ENCODE assay signal across 9 mouse cellular contexts in the genomic region with DNA sequence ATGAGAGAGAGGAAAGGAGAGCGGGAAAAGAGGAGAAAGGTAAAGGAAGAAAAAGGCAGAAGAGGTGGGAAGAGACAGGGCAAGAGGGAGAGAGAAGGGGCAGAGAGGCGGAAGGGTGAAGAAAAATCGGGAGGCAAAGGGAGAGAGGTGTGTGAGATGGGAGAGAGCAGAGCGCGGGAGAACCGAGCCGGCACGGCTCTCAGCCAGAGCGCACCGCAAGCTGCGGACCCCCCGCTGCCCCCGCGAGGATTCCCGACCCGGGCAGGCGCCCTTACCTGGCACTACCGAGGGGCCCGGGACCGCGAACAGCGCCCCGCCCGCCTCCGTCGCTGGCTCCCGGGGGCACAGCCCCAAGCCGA. TPM values are rescaled to one million over a fixed set of nuclear protein-coding genes. Genes with fewer than 3 reads are reported as not detected.
DNase-seq lines count a peak whose midpoint lies in the region; ATAC-seq and TF ChIP-seq lines count a peak whose summit lies in the region.
"Had no signal": no experiment of that assay in that cellular context is flagged by ENCODE, and none has a peak within 500 bp of the region (broad histone marks: within the 10 kb centered on the region; RNA-seq: fewer than 3 reads in every experiment).

A gene (plus strand): TSS at position 7 of the 359 bp plus-strand sequence.

- DNase-seq in kidney, postnatal 4 days = no peak
- DNase-seq in c-Kit-positive CD71-positive TER-119-positive erythroid progenitor cells, embryonic 14.5 days (ENCODE audit: low spot score) = no peak
- DNase-seq in cerebellum, postnatal 25 days = no peak
- DNase-seq in cerebellum, postnatal 4 days (ENCODE audit: low spot score in 2 of 2) = no peak

- H3K4me2 ChIP-seq in kidney, embryonic 14.5 days (replicated peaks; ENCODE audit: low read depth, low read length) = peak within 1 kb of the TSS; percentile 95
- peak within 1 kb of the TSS; percentile 92 for H3K4me2 ChIP-seq in hindbrain, embryonic 13.5 days
- H3K4me2 ChIP-seq in midbrain, embryonic 13.5 days (replicated peaks) = peak within 1 kb of the TSS; percentile 85

- H3K27me3 ChIP-seq in kidney, embryonic 14.5 days (ENCODE audit: control insufficient read depth, insufficient read depth, low read length) = no peaks in the 10 kb centered on the region
- H3K27me3 ChIP-seq in hindbrain, embryonic 13.5 days = no peaks in the 10 kb centered on the region
- no peaks in the 10 kb centered on the region for H3K27me3 ChIP-seq in midbrain, embryonic 13.5 days

- H3K4me3 ChIP-seq in kidney, embryonic 14.5 days (ENCODE audit: low read length) = peak within 1 kb of the TSS; percentile 65
- peak within 1 kb of the TSS; percentile 73 for H3K4me3 ChIP-seq in bone marrow macrophage, adult 2 months (ENCODE audit: insufficient read depth, low read length)
- peak within 1 kb of the TSS; percentile 80 for H3K4me3 ChIP-seq in hindbrain, embryonic 13.5 days
- peak within 1 kb of the TSS; percentile 79 for H3K4me3 ChIP-seq in midbrain, embryonic 13.5 days (replicated peaks)

- WGBS in kidney, embryonic 14.5 days = 0% methylated on average over 20 of the region's 28 CpGs
- WGBS in hindbrain, embryonic 13.5 days = 0% methylated on average over 27 of the region's 28 CpGs
- under 1% methylated on average over 26 of the region's 28 CpGs for WGBS in midbrain, embryonic 13.5 days

- no peak for TF ChIP-seq POLR2A in bone marrow macrophage, adult 2 months (IDR thresholded peaks at IDR 0.05; ENCODE audit: borderline replicate concordance, low read depth, low read length)

- peak within 1 kb of the TSS; percentile 76 for H3K9ac ChIP-seq in kidney, embryonic 14.5 days (ENCODE audit: low read depth, low read length)
- peak within 1 kb of the TSS; percentile 98 for H3K9ac ChIP-seq in hindbrain, embryonic 13.5 days
- H3K9ac ChIP-seq in midbrain, embryonic 13.5 days (replicated peaks) = peak within 1 kb of the TSS; percentile 99

- no peak for TF ChIP-seq CTCF in bone marrow macrophage, adult 2 months (IDR thresholded peaks at IDR 0.05; ENCODE audit: low read depth, low read length)

- no peaks in the 10 kb centered on the region for H3K9me3 ChIP-seq in kidney, embryonic 14.5 days (ENCODE audit: control insufficient read depth, low read length)
- no peaks in the 10 kb centered on the region for H3K9me3 ChIP-seq in hindbrain, embryonic 13.5 days
- H3K9me3 ChIP-seq in midbrain, embryonic 13.5 days = no peaks in the 10 kb centered on the region

- peaks cover 10% of the 10 kb centered on the region; the same call in 1 of the 2 replicates for H3K4me1 ChIP-seq in kidney, embryonic 14.5 days (ENCODE audit: control insufficient read depth, insufficient read depth, low read length)
- H3K4me1 ChIP-seq in bone marrow macrophage, adult 2 months (ENCODE audit: control insufficient read depth, insufficient read depth, low read length) = no peaks in the 10 kb centered on the region
- peaks cover 36% of the 10 kb centered on the region for H3K4me1 ChIP-seq in hindbrain, embryonic 13.5 days (replicated peaks)
- peaks cover 34% of the 10 kb centered on the region for H3K4me1 ChIP-seq in midbrain, embryonic 13.5 days (replicated peaks)

- H3K36me3 ChIP-seq in kidney, embryonic 14.5 days (ENCODE audit: control insufficient read depth, insufficient read depth, low read length) = peaks cover 62% of the 10 kb centered on the region
- peaks cover 68% of the 10 kb centered on the region for H3K36me3 ChIP-seq in hindbrain, embryonic 13.5 days
- H3K36me3 ChIP-seq in midbrain, embryonic 13.5 days = peaks cover 69% of the 10 kb centered on the region

- peak within 1 kb of the TSS; percentile 57 for H3K27ac ChIP-seq in kidney, embryonic 14.5 days (ENCODE audit: low read depth, low read length)
- no peak within 1 kb of the TSS for H3K27ac ChIP-seq in bone marrow macrophage, adult 2 months (ENCODE audit: insufficient read depth, low read depth, low read length)
- peak within 1 kb of the TSS; percentile 92 for H3K27ac ChIP-seq in hindbrain, embryonic 13.5 days
- H3K27ac ChIP-seq in midbrain, embryonic 13.5 days = peak within 1 kb of the TSS; percentile 91

- no peak; the same call in 1 of the 2 replicates for ATAC-seq in kidney, embryonic 14.5 days (ENCODE audit: low FRiP score, low TSS enrichment)
- ATAC-seq in hindbrain, embryonic 13.5 days (ENCODE audit: low FRiP score) = no peak
- no peak for ATAC-seq in midbrain, embryonic 13.5 days

RNA-seq across cellular contexts. Expression of the gene that starts here (rescaled TPM):
- not detected in 2 replicates for polyA plus RNA-seq in kidney, embryonic 14.5 days (2014; fragmentation: Nextera tagmentation; extraction: Ambion mirVana)
- not detected in 2 replicates for polyA plus RNA-seq in bone marrow macrophage, adult 2 months (2012; ENCODE audit: insufficient read depth, insufficient read length, missing spikeins)
- polyA plus RNA-seq in hindbrain, embryonic 13.5 days (2015; fragmentation: Nextera tagmentation; extraction: Ambion mirVana) = not detected in 2 replicates
- not detected in 2 replicates for polyA plus RNA-seq in midbrain, embryonic 13.5 days (2015; fragmentation: Nextera tagmentation; extraction: Ambion mirVana)
- polyA plus RNA-seq: frontal cortex, adult 2 months had no signal
